Mouse (Mus musculus) ES-Bruce4 (cell line): Measurements from ENCODE around the gene Rbp3.

Experiments used
- CTCF ChIP-seq: IDR thresholded peaks from one replicate; pipeline ENCODE4 v1.8.1; 2011; ENCODE audit warnings: low read depth, low read length
- POLR2A ChIP-seq: IDR thresholded peaks from one replicate; pipeline ENCODE4 v1.8.1; 2011; ENCODE audit warnings: low read length; ENCODE audit not compliant: insufficient read depth

DNA sequence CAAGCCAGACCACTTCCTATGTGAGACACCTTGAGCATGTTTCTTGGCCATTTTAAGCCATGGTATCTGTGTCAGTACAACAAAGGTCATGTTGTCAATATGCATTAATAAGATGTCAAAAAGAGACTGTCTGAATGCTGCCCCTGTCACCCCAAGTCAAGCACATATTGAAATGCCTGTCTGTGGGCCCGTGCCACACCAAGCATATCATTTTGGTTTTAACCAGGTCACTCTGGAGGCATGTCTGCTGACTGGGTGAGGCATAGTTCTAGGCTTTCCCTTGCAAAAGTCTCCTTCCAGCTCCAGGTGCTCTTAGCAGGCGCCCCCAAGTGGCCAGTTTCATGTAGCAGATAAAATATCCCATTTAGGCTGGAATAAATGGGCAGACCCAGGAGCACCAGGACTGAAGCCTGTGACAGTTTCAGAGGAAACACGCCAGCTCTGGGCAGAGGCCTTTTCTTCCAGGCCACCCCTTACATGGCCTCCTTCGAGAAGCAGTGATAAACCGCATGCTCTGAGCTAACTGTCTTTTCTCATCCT, 20.0 kb upstream of the Rbp3 start:
- no peak for TF ChIP-seq POLR2A
- TF ChIP-seq CTCF: peak; percentile 67
